Mouse (Mus musculus) heart, adult 2 months (tissue): ENCODE data around the gene Nup160.

Experiments used
- CTCF ChIP-seq: fragments of 200-600 bp; IDR thresholded peaks from 2 replicates; pipeline ENCODE4 v1.8.1; 2022; ENCODE audit warnings: antibody characterized with exemption, mild to moderate bottlenecking, moderate library complexity
- POLR2A ChIP-seq: fragments of 200-500 bp; IDR thresholded peaks from 2 replicates; pipeline ENCODE4 v1.6.1; 2011; ENCODE audit warnings: mild to moderate bottlenecking, low read depth, low read length, control low read depth; ENCODE audit not compliant: insufficient read depth

DNA sequence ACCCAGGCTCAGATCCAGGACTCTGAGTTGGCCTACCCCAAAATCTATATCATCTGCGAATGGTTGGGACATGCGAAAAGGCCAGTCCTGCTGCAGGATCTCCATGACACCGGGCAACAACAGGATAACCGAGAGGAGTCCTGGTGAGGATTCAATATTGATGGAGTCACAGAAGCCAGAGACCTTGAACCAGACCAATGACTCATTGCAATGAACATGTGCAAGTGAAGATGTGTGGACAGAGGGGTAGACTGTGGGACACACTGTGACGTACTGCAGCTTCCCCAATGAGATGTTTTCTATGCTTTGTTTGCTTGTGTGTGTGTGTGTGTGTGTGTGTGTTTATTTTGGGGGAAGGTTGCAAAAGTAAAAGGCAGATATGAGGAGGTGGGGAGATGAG lies 48.8 kb upstream of the Nup160 start:
- TF ChIP-seq POLR2A: no peak
- TF ChIP-seq CTCF: no peak
